Mouse (Mus musculus) right cerebral cortex, adult 2 months (tissue): ENCODE measurements around the gene Pik3cd.
"Not testable (repeated sequence)": the region's sequence is repeated elsewhere in the genome, so short reads cannot be mapped to it uniquely, and the experiment has no call there.

Experiments
- DNase-seq, 2 experiments: peaks; one replicate each; pipeline ENCODE4 v3.0.0; 2021 to 2022; ENCODE audit warnings: low spot score in 2 of 2

The Pik3cd gene

DNA sequence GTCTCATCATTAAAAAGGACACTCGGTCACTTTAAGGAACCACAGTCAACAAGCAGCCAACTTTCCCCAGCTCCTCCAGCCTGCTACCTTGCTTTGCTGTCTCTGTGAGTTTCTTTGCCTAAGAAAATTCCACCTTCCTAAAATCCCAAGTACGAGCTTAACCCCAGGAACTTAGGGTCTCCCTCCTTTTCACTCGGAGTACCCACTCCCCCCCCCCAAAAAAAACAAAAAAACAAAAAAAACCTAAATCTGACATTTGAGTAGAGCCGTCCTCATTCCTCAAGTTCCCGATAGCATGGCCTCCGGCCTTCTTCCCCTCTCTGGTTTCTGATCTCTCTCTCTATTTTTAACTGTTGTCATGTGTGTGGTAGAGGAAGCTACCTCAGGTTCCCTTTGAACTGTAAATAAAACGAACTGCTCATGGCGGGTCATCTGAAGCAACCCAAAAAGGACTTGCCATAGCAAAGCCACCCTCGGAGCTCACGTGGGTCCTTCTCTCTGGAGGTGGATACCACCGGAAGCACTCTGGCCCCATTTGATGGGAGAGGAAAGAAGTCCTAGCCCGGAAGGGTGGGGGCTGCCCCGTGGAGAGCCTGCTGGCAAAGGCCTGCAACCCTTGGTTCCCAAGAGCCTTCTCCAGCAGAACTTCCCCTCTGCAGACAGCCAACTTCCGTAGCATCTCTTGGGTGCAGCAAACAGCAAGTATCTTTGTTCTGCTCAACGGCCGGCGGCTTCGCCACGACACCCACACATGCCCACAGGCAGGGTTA, at the start of gene Pik3cd:
Gene Pik3cd (minus strand): TSS at position 362 of the 770 bp plus-strand sequence.
- no peak for DNase-seq

- no peak for DNase-seq
Observed at GRCm38 (mm10) chr4:149750671-149751070, 48.3 kb upstream of the Pik3cd start.

GRCm38 (mm10) chr4:149749663-149750015, 47.3 kb upstream of the Pik3cd start:
- not testable (repeated sequence) for DNase-seq

DNA sequence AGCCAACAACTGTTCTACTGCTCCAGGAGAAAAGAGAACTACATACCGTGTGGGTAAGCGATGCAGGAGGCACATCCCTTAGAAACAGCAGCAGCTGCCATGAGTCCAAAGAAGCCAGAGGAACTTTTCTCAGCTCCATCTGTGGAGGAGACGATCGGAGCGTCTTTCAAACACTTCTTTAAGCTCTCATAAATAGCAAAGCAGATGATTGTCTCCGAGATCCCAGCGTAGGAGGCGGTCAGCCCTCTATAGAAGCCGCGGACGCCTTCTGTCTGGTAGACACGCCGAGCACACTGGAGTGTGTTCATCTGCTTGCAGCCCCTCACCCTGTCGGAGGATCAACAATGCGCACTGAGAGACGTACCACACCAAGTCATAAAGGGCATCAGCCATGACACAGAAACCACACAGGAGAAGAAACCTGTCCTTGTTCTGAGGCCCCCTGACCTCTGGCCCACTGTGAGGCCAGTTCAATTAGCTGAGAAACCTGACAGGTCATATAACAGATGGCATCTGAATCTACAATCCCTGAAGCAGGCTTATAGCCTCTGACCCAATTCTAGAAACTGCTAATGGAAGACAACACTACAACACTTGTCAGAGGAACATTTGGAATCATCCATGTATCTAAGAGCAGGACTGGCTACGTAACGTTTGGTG, 46.8 kb upstream of the Pik3cd start:
- peak in 1 of 2 experiments; percentile 29 for DNase-seq

DNA sequence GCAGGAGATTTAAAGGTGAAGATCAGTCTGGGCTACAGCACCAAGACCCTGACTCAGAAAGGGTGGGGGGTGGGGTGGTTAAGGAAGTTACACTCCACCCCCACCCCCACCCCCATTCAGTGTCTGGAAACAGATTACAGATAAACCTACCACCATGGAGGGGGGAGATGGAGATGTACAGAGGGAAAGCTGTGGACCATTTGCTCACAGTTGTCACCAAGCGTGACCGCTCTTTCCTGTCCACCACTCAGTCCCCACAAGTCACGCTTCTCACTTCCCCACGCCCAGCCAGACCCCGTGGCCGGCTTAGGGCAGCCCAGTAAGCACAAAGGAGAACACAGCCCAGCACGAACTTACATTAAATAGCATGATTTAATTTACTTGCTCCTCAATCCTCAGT, 41.7 kb upstream of the Pik3cd start:
- DNase-seq: no peak

DNA sequence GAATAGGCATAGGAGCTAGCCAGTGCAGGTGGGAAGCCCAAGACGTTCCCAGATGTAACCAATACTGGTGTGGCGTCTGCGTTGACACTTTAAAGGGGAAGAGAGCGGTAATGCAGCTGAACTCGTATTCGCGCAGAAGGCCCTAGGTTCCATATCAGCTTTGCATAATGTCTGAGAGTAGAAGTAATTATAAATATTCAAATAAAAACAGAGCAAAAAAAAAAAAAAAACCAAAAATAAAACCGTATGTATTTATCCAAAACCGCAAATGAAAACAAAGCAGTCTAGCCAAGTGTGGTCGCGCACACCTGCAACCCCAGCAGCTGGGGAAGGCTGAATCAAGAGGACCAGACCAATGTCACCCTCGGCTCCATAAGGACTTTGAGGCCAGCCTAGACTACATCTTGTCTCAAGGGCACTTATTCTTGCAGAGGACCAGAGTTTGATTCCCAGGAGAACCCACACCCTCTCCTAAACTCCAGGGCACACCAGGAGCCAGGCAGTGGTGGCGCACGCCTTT, 39.7 kb upstream of the Pik3cd start:
- DNase-seq: no peak

GRCm38 (mm10) chr4:149740301-149740700, 37.9 kb upstream of the Pik3cd start:
- no peak for DNase-seq

- DNase-seq: no peak
Observed at GRCm38 (mm10) chr4:149739478-149739877, 37.1 kb upstream of the Pik3cd start.

- peak; percentile 95 to 96 for DNase-seq
Observed at GRCm38 (mm10) chr4:149737383-149738324, 35.3 kb upstream of the Pik3cd start, which contains the start of gene Tmem201. Gene Tmem201, minus strand, starts transcription at chr4:149738044.

GRCm38 (mm10) chr4:149736581-149736980, 34.2 kb upstream of the Pik3cd start:
- DNase-seq: no peak

GRCm38 (mm10) chr4:149735624-149736250, 33.4 kb upstream of the Pik3cd start:
- DNase-seq: no peak

- DNase-seq: no peak
Observed at GRCm38 (mm10) chr4:149734730-149735475, 32.5 kb upstream of the Pik3cd start.

DNA sequence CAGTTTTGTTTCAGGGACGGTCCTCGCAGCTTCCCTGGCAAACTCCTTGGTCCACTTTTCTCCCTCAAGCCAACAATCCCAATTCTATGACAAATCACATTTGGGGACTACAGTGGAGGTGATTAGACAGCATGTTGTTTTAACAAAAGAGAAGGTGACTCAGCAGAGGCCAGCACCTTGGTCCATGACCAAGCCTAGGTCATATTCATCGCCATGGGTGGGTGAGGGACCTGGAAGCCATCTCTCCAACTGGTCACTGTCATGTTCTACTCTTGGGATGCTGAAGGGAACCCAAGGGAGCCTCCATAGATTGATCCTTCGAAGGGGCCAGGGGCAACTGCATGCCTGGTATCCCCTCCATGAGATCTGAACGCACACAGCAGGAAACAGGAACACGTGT, 31.9 kb upstream of the Pik3cd start:
- DNase-seq: no peak

- peak in 1 of 2 experiments; percentile 52 for DNase-seq
Observed at GRCm38 (mm10) chr4:149733748-149734147, 31.4 kb upstream of the Pik3cd start.

DNA sequence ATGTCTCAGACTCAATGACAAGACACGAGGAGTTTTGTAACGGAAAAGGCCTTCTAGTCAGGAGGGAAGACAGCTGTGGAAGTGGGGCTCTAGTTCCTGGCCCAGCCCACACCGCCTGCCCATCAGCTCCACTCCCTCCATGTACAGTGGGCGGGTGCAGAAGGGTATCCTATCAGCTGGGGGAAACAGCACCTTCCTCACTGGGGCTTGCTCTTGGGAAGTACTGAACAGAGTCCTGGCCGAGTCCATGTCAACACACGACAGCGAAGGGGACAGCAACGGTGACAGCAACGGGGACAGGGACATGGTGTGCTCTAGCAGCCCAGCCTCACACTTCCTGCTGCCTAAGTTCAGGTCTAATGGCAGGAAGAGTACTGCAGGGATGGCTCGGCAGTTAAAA, 30.4 kb upstream of the Pik3cd start:
- DNase-seq: peak in 1 of 2 experiments; percentile 22

- DNase-seq: no peak
Observed at GRCm38 (mm10) chr4:149732313-149732712, 29.9 kb upstream of the Pik3cd start.

GRCm38 (mm10) chr4:149730827-149731226, 28.5 kb upstream of the Pik3cd start:
- DNase-seq: no peak

- no peak for DNase-seq
Observed at GRCm38 (mm10) chr4:149728810-149729209, 26.4 kb upstream of the Pik3cd start.

GRCm38 (mm10) chr4:149727636-149728035, 25.3 kb upstream of the Pik3cd start:
- DNase-seq: no peak

DNA sequence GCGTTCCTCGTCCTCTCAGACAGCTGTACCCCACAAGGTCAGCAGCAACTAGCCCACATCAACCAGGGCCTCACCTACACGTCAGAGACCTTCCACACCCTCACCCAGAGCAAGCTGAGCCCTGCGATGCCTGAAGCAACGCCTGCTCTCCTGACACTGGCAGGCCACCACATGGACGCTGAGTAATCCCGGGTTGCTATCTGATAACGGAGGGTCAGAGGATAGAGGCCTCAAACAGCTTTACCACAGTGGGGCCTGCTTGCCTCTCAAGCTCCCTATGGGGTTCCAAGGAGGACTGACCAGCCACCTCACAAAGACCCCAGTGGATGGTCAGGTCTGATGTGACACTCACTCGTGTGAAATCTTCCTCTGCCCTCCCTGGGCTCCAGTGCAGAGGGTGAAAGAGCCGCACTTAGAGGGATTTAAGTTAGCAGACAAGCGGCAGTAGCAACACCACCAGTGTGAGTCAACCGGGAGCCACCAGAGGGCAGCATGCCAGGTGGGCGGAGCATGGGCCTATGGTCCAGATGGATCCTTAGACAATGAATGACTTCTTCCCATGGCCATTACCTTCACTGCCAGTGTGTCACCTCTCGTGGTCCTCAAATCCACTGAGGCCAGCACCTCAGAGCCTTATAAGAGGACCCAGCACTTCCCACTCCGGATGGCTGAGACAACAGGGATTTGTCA, 23.4 kb upstream of the Pik3cd start:
- DNase-seq: peak; percentile 75 to 76
